Mouse (Mus musculus) brain, embryonic 14.5 days (tissue): ENCODE results near the gene Bcl6.

Source experiments
- CTCF ChIP-seq: fragments of 200-500 bp; IDR thresholded peaks from 2 replicates; pipeline ENCODE4 v1.5.1; 2012; ENCODE audit warnings: inconsistent platforms, mild to moderate bottlenecking, moderate library complexity, borderline replicate concordance; ENCODE audit not compliant: insufficient read depth, insufficient read length; ENCODE audit errors: extremely low read depth
- POLR2A ChIP-seq: fragments of 200-500 bp; IDR thresholded peaks from 2 replicates; pipeline ENCODE4 v1.6.1; 2012; ENCODE audit warnings: mild to moderate bottlenecking, inconsistent platforms, borderline replicate concordance; ENCODE audit not compliant: poor library complexity, insufficient read depth, insufficient read length, severe bottlenecking; ENCODE audit errors: extremely low read depth

DNA sequence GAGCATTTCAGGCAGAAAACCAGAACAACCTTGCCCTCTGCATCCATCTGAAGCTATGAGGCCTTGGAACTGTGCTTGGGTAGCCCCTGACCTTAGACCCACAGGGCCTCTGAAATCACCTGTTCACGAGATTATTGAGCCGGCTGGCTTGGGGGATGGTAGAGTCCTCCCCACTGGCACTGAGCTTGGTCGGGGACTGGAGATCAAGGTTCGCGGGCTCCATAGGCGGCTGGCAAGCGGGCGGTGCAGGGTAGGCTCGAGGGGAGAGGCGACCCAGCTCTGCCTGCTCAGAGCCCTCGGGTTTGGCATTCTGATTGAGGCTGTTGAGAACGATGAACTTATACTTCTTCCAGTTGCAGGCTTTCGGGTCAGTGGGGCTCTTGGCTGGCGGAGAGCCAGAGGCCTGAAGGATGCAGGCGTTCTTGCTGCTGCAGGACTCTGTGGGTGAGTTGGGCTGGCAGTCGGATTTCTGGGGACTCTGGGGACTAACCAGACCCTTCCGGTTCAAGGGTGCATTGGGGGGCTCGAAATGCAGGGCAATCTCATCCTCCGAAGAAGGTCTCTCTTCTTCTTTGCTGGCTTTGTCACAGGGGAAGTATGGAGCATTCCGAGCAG is 16.4 kb downstream of the Bcl6 start:
- TF ChIP-seq CTCF: no peak
- no peak for TF ChIP-seq POLR2A
